Mouse (Mus musculus) left cerebral cortex, postnatal 25 days (tissue): ENCODE results near the gene Ncf1. TPM values are rescaled to one million over a fixed set of nuclear protein-coding genes. Genes with fewer than 3 reads are reported as not detected.

ENCODE experiments used
- DNase-seq, 2 experiments: peaks; one replicate each; pipeline ENCODE4 v3.0.0; 2022; ENCODE audit warnings: low spot score in 2 of 2, mixed read lengths in 1 of 2
- intact Hi-C: fragments of 180-260 bp; cut with DNase I; formaldehyde crosslinking; loops from one replicate; pipeline ENCODE4 v1.15.1; 2025
- total RNA-seq, 2 experiments: library from RNA; stranded (reverse); gene quantifications; 2 replicates each; pipeline ENCODE4 v1.2.3; 2021

The Ncf1 gene
- total RNA-seq, 2 experiments from 2014 or later = 5.1 to 7.3 TPM

DNA sequence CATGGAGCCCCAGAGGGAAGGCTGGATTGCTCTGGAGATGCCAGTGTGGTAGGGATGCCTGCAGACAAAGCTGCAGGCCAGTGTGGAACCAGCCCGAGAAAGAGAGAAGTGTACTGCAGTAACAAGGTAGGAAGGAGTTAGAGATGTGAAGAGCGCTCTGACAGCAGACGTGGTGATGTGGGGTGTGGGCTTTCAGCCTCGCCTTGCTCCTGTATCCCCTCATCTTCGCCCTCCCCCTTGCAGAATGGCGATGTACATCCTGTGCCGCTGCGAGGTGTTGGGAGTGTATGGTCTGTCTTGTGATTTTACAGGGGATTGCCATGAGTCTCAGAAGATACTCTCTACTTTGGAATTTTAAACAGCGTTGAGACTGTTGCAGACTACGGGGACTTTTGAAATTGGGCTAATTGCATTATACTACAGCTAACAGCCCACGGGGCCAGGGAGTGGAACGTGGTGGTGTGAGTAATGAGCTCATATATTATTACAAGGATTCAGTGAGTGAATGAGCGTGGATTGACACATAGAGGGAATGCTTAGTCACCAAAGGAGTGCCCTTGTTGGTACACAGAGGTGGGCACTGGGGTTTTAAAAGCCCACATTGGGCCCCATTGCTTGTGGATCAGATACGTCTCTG is 19.3 kb upstream of the Ncf1 start:
- intact Hi-C loops = no loop called here
- no peak for DNase-seq

DNA sequence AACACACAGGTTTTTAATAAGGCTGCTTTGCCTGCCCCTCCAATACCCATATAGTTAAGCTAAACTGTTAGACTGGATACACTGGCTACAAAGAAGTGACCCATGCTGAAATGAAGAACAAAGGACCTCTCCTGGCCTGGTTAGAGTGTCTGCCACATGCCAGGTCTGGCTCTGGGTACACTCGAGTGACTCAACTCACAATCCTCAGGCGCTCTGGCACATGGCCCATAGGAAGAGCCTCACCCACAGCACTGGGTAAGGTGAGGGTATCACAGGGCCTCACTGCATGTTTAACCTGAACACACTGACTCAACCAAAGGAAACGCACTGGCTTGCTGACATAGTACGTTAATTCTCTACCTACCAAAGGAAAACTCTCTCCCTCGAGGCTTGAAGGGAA is 16.7 kb upstream of the Ncf1 start:
- DNase-seq = no peak
- intact Hi-C loops = no loop called here

DNA sequence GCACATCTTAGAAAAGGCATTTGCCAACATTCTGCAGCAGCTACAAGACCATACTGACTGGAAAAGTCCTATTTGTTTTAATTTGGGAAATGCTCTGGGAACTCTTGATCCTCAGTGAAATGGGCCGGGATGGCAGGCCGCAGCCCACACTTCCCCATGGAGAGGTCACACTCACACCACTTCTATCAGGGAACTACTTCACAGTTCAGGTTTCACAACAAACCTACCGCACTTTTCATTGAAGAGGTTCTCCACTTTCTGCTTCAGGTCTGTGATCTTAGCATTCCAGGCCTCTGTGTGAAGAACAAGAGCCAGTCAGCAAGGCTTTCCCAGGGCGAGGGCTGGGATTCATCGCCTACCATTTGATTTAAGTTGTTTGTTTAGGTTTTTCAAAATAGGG is 15.5 kb upstream of the Ncf1 start:
- DNase-seq = no peak
- intact Hi-C loops = no loop called here

DNA sequence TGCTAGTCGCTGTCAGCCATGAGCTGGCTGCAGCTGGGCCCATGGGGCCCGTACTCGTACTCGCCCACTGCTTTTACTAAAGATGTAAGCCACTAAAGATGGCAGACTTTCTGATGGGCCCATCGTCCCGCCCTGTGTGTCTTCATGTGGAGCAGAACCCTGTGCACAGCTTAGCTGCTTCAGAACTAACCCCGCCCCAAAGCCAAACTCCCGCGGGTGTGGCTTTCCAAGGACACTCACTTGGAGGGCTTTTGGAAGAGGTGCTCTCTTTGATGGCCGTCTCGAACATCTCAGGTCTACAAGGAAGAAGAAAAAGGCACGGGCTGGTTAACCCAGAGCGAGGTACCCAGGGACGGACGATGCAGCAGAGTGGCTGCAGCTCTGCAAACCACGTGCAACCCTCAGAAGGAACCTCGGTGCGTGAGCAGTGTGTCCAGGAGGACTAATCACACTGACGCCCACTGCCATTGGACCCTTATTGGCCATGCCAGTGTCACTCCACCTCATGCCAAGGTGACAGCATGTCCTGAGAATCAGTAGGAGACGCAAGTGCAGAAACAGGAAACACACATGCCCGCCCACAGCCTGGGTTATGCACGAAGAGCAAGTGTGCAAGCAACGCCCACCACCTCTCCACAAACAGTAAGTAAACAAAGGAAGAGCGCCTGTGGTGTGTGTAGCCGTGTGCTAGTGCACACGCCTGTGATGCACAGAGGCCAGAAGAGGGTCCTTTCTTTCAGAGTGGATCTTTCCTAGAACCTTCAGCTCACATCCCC is 14.4 kb upstream of the Ncf1 start:
- intact Hi-C loops = no loop called here
- no peak for DNase-seq

DNA sequence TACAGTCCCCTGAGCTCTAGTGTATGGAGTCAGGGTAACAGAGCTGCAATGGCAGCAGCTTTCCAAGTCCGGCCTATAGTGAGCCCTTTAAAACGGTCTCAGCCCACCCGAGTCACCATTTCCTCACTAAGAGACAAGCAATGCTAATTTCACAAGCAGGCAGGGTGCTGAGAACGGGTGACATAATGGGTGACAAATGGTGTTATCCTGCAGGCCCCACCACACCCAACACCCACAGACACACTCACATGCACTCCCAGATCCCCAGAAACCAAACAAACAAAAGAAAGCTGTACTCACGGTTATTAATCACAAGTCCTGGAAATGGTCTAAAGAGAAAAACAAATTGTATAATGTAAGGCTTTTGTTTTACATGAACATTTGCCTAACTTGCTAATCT is 12.4 kb upstream of the Ncf1 start:
- intact Hi-C loops = no loop called here
- no peak for DNase-seq

DNA sequence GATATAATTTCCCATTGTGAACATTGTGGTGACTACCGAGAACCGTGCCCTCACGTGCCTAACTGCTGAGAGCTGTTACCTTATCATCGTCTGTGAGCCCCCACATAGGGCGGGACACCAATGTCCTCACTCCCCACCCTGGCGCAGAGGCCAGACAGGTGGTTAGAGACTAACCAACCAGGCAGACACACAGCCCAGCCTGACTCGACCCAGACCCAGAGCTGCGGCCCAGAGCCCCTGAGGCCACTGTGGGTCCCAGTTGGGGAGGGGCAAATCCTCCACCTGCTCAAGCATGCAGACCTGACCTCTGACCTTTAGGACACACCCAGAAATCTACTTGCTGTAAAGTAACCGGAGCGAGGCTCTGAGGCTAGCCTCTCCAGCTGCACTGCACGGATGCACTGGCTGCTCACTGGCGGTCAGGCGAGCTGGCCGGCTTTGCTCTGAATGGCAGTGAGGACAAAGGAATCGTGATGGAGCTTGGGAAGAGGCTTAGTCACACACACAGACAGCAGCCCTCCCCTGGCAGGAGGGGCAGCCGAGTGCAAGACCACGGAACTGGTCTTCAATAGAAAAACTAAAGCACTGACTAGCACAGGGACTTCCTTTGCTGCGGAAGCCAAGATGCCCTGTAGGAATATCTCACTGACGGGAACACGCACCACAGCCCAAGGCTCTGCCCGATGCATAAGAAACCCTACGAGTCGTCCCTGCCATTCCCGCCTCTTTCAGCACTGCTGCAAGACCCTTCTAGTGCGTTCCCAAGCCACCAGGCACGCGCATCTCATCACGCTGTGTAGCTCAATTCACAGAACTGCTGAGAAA is 8.7 kb upstream of the Ncf1 start:
- intact Hi-C loops = no loop called here
- peak; percentile 29 to 52 for DNase-seq

DNA sequence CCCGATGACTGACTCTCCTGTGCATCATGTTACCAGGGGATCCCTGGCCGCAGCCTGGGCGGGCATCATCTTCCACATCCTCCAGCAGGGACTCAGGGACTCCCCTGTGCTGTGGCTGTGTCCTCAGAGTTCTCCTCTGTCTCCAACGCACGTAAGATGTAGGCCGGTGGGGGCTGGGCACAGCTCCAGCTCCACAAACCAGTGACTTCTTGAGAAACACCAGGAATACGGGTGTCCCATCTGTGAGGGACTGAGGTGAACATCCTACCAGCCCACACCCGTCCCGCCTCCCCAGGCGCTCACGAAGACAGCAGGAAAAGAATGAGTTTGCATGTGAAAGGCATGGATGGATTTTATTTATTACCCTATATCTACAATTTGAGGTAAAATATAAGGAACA is 8.1 kb upstream of the Ncf1 start:
- DNase-seq = peak in 1 of 2 experiments; percentile 56

DNA sequence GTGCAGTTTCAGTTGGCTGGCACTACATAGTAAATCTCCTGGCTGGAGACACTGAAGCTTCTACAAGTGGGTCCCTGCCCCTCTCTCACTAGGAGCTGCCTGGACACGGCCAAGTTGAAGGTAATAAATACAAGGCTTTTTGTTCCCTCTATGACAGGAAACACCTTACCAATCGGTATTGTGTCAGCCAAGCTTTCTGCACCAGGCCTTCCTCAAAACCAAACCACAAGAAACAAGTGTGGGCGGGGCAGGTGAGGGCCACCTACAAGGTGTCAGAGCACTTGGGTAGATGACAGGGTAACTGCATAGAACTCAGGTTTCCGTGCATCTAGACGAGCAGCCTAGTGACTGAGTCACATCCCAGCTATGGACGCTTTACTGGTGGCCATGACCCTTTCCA is 7.4 kb upstream of the Ncf1 start:
- no peak for DNase-seq
- intact Hi-C loops = no loop called here

More for the DNA sequence above, 8.1 kb upstream of the Ncf1 start:
- intact Hi-C loops = no loop called here

DNA sequence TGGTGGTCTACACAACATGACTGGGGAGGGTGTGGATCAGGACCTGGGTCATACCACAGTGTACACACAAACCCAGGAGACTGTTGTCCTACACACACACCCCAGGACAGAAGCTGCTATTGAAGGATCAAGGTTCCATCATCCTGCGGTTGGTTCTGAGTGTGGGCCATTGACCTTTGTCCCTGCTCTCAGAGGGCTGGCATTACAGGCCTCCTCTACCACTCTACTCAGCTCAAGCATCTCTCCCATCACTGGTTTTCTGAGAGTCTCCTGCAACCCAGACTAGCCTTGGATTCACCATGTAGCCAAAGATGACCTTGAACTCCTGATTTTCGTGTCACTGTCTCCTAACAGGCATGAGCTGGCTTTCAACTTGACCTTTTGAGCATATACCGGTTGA is 6.8 kb upstream of the Ncf1 start:
- intact Hi-C loops = no loop called here
- no peak for DNase-seq

DNA sequence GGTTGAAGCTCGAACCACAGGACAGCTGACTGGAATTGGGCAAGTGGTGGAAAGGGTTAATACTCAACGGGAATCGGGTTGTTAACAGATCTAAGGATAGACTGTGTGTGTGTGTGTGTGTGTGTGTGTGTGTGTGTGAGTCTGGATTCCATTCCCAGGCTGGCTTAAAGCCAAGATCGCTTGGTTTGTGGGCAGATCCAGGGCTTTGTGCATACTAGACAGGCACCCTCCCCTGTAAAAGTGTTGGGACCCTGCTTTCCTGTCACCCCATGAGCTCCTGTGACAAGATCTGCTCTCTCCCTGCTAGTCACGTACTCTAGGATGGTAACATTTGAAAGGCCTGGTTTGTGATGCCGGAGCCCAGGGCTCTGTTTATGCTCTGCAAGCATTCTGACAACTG is 5.7 kb upstream of the Ncf1 start:
- intact Hi-C loops = no loop called here
- peak; percentile 52 to 60 for DNase-seq

DNA sequence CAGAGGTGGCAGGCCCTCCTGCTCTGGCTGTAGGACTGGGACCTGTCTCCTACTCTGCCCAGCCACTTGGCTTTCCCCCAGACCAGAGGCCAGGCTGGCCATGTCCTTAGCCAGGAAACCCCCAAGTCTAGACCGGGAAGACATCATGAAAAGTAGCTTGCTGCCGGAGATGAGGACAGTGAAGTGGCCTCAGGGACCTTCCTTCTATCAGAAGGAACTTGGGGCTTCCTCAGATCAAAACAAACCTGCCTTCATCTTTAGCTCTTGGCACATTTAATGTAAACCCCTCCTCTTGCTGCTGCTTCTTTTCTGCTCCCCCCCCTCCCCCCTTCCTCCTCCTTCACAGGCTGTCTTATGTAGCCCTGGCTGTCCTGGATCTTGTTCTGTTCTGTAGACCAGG is 4.8 kb upstream of the Ncf1 start:
- no peak for DNase-seq
- intact Hi-C loops = no loop called here

DNA sequence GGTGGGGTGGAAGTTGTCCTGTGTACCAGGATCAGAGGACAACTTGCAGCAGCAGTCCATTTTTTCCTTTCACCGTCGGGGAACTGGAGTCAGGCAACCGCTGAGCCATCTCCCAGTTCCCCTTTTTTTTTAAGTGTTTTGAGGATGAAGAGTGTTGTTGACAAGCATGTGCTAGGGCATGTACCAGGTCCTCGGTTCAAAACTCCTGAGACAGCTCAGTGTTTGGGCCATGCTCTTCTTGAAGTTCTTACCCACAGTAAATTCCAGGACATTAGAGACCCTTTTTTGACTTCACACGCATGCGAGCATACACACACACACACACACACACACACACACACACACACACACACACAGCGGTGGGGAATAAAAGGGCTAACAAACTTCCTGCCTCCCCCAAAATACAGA is 3.8 kb upstream of the Ncf1 start:
- no peak for DNase-seq
- intact Hi-C loops = no loop called here

DNA sequence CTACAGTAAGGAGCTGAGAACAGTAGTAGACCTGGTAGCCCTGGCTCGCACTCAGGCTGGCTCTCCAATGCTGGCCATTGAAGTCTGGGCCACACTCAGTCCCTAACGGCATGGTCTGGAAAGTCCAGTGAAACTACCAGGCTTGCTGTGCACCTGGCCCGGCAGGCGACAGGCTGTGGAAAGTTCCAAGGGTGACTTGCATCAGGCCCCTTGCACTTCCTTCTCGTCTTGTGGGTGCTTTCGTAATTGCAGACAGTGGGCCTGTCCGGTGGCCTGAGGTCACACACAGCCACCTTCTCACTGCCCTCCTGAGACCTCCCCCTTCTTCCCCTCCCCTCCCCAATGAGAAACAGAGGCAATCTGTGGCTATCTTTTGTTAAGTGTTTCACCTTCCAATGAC is 3.1 kb upstream of the Ncf1 start:
- DNase-seq = peak in 1 of 2 experiments; percentile 25
- intact Hi-C loops = no loop called here

DNA sequence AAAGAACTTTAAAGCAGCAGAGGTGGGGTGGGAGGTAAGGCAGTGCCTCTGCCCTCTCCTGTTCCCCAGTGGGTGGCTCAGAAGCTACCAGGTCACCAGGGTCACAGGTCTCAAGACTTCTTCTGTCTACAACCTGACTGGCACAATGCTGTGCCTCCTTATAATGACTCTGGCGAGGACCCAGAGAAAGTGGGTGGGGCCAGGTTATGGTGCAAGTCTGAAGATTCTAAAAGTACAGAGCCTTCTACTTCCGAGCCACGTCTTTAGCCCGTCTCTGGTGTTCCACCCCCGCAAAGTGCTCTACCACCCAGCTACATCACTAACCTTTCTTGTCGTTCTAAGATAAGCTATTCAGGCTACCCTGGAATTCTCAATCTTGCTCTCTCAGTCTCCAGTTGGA is 2.7 kb upstream of the Ncf1 start:
- intact Hi-C loops = no loop called here
- DNase-seq = no peak

DNA sequence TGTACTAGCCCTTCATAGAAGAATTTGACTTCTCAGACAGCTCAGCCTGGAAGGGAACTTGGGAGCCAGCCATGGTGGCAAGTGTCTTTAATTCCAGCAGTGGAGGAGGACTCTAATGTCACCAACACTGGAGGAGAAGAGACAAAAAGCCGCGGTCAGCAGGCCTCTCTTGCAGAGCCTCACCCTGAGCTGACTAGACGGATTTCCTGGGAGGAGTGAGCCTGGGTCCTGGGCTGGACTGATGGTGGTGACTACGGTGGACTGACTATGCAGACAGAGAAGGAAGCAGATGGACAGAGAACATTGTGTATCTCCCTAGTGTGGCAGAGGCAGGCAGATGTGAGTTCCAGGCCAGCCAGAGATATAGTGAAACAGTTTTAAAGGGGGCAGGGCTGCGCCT is 2.0 kb upstream of the Ncf1 start:
- peak in 1 of 2 experiments; percentile 54 for DNase-seq
- intact Hi-C loops = no loop called here

DNA sequence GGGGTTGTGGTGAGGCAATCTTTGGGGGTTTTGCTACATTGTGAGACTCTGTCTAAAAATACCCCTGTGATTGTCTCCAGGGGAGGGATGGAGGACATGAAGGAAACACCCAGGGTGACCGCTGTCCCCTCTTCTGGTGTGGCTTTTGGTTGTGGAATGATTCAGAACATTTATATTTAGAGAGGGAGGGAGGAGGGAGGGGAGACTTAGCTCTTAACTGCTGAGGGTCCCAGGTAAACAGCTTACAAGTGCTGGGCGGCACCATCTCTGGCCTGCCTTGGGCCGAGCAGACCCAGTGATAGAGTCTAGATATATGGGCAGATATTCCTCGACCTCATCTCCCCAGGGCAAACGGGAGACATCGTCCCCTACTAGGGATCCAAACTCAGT is 1.2 kb downstream of the Ncf1 start:
- intact Hi-C loops = loop anchor here (5.0 kb wide), 1 partner anchor 114 kb away; no protein-coding TSS in a partner anchor

DNA sequence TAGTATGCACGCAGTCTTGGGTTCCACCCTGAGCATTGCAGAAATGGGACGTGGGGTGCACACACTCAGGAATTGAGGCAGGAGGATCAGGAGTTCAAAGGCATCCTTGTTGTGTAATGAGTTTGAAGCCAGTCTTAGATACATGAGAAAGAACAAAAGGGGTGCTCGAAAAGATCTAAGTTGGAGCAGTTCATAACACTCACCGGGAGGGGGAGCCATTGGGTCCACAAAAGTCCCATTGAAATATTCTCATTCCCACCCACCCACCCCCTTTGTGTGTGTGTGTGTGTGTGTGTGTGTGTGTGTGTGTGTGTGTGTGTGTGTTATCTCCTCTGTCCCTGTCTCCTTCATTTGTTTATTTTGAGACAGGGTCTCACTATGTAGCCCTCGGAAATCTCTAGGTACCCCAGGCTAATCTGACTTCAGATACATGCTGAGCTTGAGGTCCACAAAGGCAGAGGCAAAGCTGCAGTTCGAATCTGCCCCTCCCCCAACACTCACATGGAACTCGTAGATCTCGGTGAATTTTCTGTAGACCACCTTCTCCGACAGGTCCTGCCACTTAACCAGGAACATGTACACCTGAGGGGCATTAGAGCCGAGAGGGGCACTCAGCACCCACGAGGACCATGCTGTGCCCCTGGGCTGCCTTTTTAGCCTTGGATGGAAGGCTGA is 1.7 kb downstream of the Ncf1 start:
- DNase-seq = no peak
- intact Hi-C loops = loop anchor here (5.0 kb wide), 1 partner anchor 115 kb away; no protein-coding TSS in a partner anchor

More for the DNA sequence above, 1.2 kb downstream of the Ncf1 start:
- DNase-seq = no peak

DNA sequence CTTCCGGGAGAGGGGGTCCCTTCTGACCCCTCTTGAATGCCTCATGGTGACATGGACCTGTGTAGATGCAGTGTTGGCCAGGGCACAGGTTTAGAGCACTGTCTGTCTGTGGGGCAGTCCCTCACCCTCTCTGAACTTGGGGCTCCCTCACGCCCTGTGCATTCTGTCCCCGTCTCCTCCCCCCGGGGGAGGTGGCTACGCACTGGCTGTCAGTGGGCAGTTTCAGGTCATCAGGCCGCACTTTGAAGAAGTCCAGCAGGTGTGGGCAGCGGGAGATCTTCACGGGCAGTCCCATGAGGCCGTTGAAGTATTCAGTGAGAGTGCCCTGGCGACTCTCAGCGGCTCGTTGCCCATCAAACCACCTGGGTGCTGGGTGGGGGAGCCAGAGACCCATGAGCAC is 2.5 kb downstream of the Ncf1 start:
- DNase-seq = no peak
- intact Hi-C loops = loop anchor here (5.0 kb wide), 1 partner anchor 115 kb away; no protein-coding TSS in a partner anchor

DNA sequence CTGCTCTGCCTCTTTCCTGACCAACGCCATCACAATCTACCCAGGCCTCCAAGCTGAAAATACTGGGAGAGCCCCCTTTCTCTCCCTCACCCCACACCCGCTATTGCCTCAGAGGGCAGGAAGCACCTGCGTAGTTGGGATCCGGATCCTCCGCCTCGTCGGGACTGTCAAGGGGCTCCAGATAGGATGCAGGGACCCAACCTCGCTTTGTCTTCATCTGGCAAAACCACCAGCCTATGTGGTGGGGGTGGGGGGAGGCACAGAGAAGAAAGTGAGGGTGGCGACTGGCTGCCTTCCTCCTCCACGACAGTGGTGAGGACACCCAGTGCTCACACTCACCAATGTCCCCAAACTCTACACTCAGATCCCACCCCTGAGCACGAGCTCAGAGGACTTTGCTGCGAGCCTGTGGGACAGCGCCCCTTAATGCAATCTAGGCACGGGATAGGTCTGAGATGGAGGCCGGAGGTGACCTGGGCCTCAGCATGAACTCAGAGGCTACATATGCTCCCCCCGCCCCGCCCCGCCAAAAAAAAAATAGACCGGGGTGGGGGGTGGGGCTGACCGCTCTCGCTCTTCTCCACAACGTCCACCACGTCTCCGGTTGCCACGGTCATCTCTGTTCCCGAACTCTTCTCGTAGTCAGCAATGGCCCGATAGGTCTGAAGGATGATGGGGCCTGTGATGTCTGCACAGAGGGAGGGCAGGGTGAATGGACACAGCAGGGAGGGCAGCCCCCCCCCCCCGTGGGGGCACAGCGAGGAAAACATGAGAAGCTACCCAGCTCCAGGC is 4.1 kb downstream of the Ncf1 start:
- DNase-seq = no peak
- intact Hi-C loops = loop anchor here (5.0 kb wide), 1 partner anchor 117 kb away; no protein-coding TSS in a partner anchor
